Mouse (Mus musculus) lung, embryonic 16.5 days (tissue): Measurements from ENCODE around the gene Hif3a. TPM values are rescaled to one million over a fixed set of nuclear protein-coding genes. Genes with fewer than 3 reads are reported as not detected.

ENCODE experiments used
- ATAC-seq: fragments of 200-750 bp; cut with Nextera tagmentation; 2 replicates; pipeline ENCODE4 v1.8.0; 2017; ENCODE audit warnings: low read depth, mild to moderate bottlenecking, moderate library complexity
- H3K27ac ChIP-seq: fragments of 300-500 bp; sonication (generic); 2 replicates; pipeline ENCODE4 v1.5.1; 2014; ENCODE audit warnings: mild to moderate bottlenecking, control low read depth, low read length
- H3K27me3 ChIP-seq: fragments of 300-500 bp; sonication (generic); 2 replicates; pipeline ENCODE4 v1.6.1; 2014; ENCODE audit warnings: low read depth, low read length, mixed read lengths; ENCODE audit not compliant: control insufficient read depth, insufficient read depth
- H3K36me3 ChIP-seq: fragments of 300-500 bp; sonication (generic); 2 replicates; pipeline ENCODE4 v1.6.1; 2014; ENCODE audit warnings: low read length; ENCODE audit not compliant: control insufficient read depth, insufficient read depth
- H3K4me1 ChIP-seq: fragments of 300-500 bp; sonication (generic); replicated peaks from 2 replicates; pipeline ENCODE4 v1.6.1; 2014; ENCODE audit warnings: low read length, mixed read lengths; ENCODE audit not compliant: control insufficient read depth, insufficient read depth
- H3K4me2 ChIP-seq: fragments of 300-500 bp; sonication (generic); 2 replicates; pipeline ENCODE4 v1.6.1; 2014; ENCODE audit warnings: low read depth, low read length, control low read depth
- H3K4me3 ChIP-seq: fragments of 300-500 bp; sonication (generic); 2 replicates; pipeline ENCODE4 v1.5.1; 2014; ENCODE audit warnings: mild to moderate bottlenecking, low read length, control low read depth
- H3K9ac ChIP-seq: fragments of 300-500 bp; sonication (generic); 2 replicates; pipeline ENCODE4 v1.6.1; 2014; ENCODE audit warnings: low read length, control low read depth
- H3K9me3 ChIP-seq: fragments of 300-500 bp; sonication (generic); 2 replicates; pipeline ENCODE4 v1.6.1; 2016; ENCODE audit warnings: low read length; ENCODE audit not compliant: control insufficient read depth
- WGBS: fragments of 180-500 bp; shearing (Covaris S2); extraction: QIAGEN DNeasy Blood & Tissue Kit; methylation state at CpG from one replicate; pipeline ENCODE4 v1.1.7; 2014; 5-methylcytosine and 5-hydroxymethylcytosine counted together
- polyA plus RNA-seq: library from polyadenylated mRNA; unstranded; fragments of >200 nt; fragmentation: Nextera tagmentation; extraction: Ambion mirVana; gene quantifications from 2 replicates; pipeline ENCODE4 v1.2.1, GENCODE M21; 2015

The Hif3a gene
- polyA plus RNA-seq, 1 experiment from 2014 or later = 56.0 TPM

DNA sequence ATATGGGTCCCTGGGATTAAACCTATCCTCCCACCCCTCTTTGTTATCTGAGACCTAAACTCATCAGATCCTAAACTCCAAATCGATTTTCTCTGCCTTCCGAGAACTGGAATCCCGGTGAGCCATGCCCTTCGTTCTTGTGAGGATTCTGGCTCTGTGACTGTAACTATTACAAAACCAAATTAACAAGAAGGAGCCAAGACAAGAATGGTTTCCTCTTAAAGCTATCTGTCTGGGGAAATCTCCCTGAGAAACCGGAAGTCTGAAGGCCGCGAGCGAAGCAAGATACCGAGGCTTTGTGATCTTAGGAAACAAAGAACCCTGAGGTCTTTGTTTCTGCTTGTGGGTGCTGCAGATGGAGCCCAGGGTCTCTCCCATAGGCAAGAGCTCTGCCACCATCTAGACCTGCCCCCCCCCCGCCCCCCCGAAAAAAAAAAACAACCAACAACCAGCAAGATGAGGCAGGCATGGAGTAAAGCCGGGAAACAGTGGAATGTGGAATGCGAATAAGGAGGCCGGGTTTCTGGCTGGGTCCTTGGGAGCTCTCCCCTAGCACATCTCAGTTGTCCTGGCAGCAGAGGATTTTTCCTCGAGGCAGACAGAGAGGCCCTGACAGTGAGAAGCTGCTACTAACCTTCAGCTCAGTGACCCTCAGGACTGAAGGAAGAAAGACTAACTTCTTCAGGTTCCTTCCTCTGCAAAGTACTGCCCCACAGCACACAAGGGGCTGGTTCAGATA, 72.1 kb downstream of the Hif3a start:
- ATAC-seq = no peak
- H3K27me3 ChIP-seq = no peaks in the 10 kb centered on the region
- H3K9me3 ChIP-seq = no peaks in the 10 kb centered on the region
- WGBS = 23% methylated on average over 15 of the region's 15 CpGs
- H3K27ac ChIP-seq = peak overlapping the region; percentile 75
- no peak overlapping the region for H3K4me3 ChIP-seq
- no peaks in the 10 kb centered on the region for H3K36me3 ChIP-seq
- H3K4me1 ChIP-seq = peaks cover 30% of the 10 kb centered on the region
- H3K4me2 ChIP-seq = peak overlapping the region; percentile 3; the same call in 1 of the 2 replicates
- peak overlapping the region; percentile 49 for H3K9ac ChIP-seq

DNA sequence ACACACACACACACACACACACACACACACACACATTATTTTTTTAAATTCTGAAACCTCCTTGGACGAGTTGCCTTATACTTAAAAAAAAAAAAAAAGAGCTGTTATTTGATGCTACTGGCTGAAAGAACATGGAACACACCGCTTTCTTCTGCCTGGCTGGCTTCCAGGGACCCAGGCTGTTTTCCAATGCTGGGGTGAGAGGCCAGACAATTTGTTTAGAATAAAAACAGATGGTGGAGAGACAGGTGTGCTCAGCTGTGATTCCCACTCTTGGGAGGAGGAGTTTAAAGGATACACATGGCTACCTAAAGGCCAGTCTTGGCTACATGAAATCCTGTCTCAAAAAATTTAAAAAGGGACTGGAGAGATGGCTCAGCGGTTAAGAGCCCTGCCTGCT, 73.8 kb downstream of the Hif3a start:
- no peak overlapping the region for H3K4me2 ChIP-seq
- peak overlapping the region; percentile 15; the same call in 1 of the 2 replicates for H3K27ac ChIP-seq
- H3K27me3 ChIP-seq = no peaks in the 10 kb centered on the region
- H3K9me3 ChIP-seq = no peaks in the 10 kb centered on the region
- peaks cover 25% of the 10 kb centered on the region for H3K4me1 ChIP-seq
- no peak overlapping the region for H3K4me3 ChIP-seq
- no peak overlapping the region for H3K9ac ChIP-seq
- no peaks in the 10 kb centered on the region for H3K36me3 ChIP-seq
- WGBS = 37% methylated on average over 3 of the region's 3 CpGs
- ATAC-seq = peak; percentile 32

DNA sequence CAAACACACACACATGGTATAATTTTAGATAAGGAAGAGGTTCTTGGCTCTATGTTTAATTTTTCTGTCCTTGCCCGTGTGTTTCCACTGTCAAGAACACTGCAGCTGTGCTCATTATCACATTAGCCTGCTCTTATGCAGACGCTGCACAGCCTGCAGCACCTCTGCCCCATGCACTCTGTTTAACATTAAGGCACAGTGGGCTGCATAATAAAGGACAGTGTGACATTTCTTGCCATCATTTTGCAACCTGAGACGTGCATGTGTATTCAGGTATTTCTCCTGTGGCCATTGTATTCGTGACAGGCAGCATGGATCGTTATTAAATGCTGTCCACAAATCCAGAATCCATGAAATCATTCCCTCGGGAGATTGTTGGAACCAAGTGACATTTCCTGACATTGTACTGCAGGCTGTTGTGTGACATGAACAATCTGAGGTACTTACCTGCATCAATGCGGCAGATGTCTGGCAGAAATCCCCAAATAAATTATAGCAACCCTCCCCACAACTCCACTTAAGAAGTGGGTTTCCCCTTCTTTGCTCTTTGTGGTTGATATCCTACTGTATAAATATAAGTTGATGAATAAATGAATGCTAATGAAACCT, 74.6 kb downstream of the Hif3a start:
- Histone ChIP-seq H3K4me2 (no peak overlapping the region), H3K9ac (no peak overlapping the region), H3K36me3 (no peaks in the 10 kb centered on the region), H3K4me3 (no peak overlapping the region), H3K27me3 (no peaks in the 10 kb centered on the region), H3K4me1 (peaks cover 22% of the 10 kb centered on the region), H3K27ac (peak overlapping the region; percentile 15; the same call in 1 of the 2 replicates), H3K9me3 (no peaks in the 10 kb centered on the region)
- 42% methylated on average over 7 of the region's 7 CpGs for WGBS
- ATAC-seq = no peak

DNA sequence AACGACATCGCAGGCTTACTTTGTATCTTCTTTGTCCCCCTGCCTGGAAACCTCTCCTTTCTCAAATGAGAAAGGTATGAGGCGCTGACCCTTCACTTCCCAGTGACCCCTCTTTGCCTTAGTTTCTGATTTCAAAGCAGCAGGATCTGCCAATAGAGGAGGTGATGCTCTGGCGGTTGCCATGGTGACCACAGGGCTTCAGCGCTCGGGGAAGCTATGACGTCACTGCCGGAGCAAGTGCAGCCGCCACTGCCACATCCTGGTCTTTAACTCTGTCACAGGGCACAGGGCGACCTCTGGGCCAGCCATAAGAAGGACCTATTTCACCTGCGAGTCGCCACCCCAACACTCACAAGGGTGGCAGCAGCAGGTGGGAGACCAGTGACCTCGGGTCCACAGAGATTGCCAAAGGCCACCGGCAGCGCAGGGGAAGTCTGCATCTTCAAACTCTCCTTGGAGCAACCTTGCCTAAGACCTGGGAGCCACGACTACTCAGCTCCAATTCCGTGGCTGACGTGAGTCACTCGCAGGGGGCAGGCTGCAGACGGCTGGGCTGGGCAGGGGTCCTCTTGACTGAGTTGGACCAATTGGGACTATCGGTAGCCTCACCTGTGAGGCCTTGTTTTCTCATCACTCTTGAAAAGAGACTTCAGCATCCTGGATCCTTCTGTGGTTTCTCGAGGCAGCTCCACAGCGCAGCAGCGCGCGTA, 79.2 kb downstream of the Hif3a start, which contains the start of gene Gm42372:
TSS of gene Gm42372 (plus strand) at position 228 of the 710 bp plus-strand sequence.
- H3K36me3 ChIP-seq = no peaks in the 10 kb centered on the region
- ATAC-seq = no peak
- no peaks in the 10 kb centered on the region for H3K9me3 ChIP-seq
- H3K4me2 ChIP-seq = no peak within 1 kb of the TSS
- H3K4me1 ChIP-seq = peaks cover 4% of the 10 kb centered on the region
- WGBS = 26% methylated on average over 26 of the region's 26 CpGs
- H3K9ac ChIP-seq = no peak within 1 kb of the TSS
- no peaks in the 10 kb centered on the region for H3K27me3 ChIP-seq
- H3K27ac ChIP-seq = no peak within 1 kb of the TSS
- no peak within 1 kb of the TSS for H3K4me3 ChIP-seq

Other genes with a start within 250 kb of the Hif3a start
- gene Strn4, start 246.5 kb downstream of the Hif3a start, polyA plus RNA-seq = 87.1 and 92.1 TPM in 2 replicates
- 28.1 and 28.9 TPM in 2 replicates for gene Fkrp, start 245.7 kb downstream of the Hif3a start, polyA plus RNA-seq
- 21.7 and 23.3 TPM in 2 replicates for gene Prkd2, start 219.5 kb downstream of the Hif3a start, polyA plus RNA-seq
- 2.1 and 2.2 TPM in 2 replicates for gene Dact3, start 187.1 kb downstream of the Hif3a start, polyA plus RNA-seq
- gene Gng8, start 170.6 kb downstream of the Hif3a start, polyA plus RNA-seq = 12.9 and 13.0 TPM in 2 replicates
- gene Ptgir, start 155.9 kb downstream of the Hif3a start, polyA plus RNA-seq = 2.6 and 2.8 TPM in 2 replicates
- gene Calm3, start 138.3 kb downstream of the Hif3a start, polyA plus RNA-seq = 116 and 118 TPM in 2 replicates
- 5.1 and 5.5 TPM in 2 replicates for gene Pnmal2, start 117.7 kb downstream of the Hif3a start, polyA plus RNA-seq
- gene Pnmal1, start 102.7 kb downstream of the Hif3a start, polyA plus RNA-seq = 0.20 and 0.49 TPM in 2 replicates
- gene Gm42372, start 79.3 kb downstream of the Hif3a start, polyA plus RNA-seq = 0.15 and 0.29 TPM in 2 replicates
- 41.7 and 43.8 TPM in 2 replicates for gene Ccdc8, start 69.7 kb downstream of the Hif3a start, polyA plus RNA-seq
- gene Ppp5c, start 34.5 kb downstream of the Hif3a start, polyA plus RNA-seq = 104 and 105 TPM in 2 replicates
- gene Psg16, start 11.6 kb upstream of the Hif3a start, polyA plus RNA-seq = 0.28 and 0.50 TPM in 2 replicates
- 0.04 TPM in 1 of 2 replicates, not detected in the other for gene Ceacam3, start 87.9 kb upstream of the Hif3a start, polyA plus RNA-seq
- gene Psg29, start 141.1 kb upstream of the Hif3a start, polyA plus RNA-seq = not detected in 2 replicates